In genomic region chr13:90089825-90090183, GRCm38 (mm10) we compare ENCODE assay signal across 8 mouse cellular contexts. TPM values are rescaled to one million over a fixed set of nuclear protein-coding genes. Genes with fewer than 3 reads are reported as not detected.
A peak's percentile ranks its signal among the peaks of the same experiment; 100 is the strongest.
DNase-seq lines count a peak whose midpoint lies in the region; ATAC-seq and TF ChIP-seq lines count a peak whose summit lies in the region.

No protein-coding gene starts in this region.

- H3K27me3 ChIP-seq in lung, embryonic 14.5 days (ENCODE audit: insufficient read depth, low read length): no peaks in the 10 kb centered on the region
- no peaks in the 10 kb centered on the region for H3K27me3 ChIP-seq in embryonic facial prominence, embryonic 15.5 days
- no peaks in the 10 kb centered on the region for H3K27me3 ChIP-seq in limb, embryonic 11.5 days (ENCODE audit: control insufficient read depth, insufficient read depth, low read length)

- no peaks in the 10 kb centered on the region for H3K9me3 ChIP-seq in lung, embryonic 14.5 days (ENCODE audit: low read depth, low read length)
- no peaks in the 10 kb centered on the region for H3K9me3 ChIP-seq in embryonic facial prominence, embryonic 15.5 days (replicated peaks)
- H3K9me3 ChIP-seq in limb, embryonic 11.5 days (ENCODE audit: control insufficient read depth, low read length): no peaks in the 10 kb centered on the region

- ATAC-seq in lung, embryonic 14.5 days (ENCODE audit: insufficient read depth): peak; percentile 79
- ATAC-seq in embryonic facial prominence, embryonic 15.5 days (ENCODE audit: insufficient number of reproducible peaks, low FRiP score, low TSS enrichment, low read depth): peak; percentile 74
- ATAC-seq in limb, embryonic 11.5 days (ENCODE audit: insufficient number of reproducible peaks, low FRiP score, low TSS enrichment, low read depth): peak; percentile 80
- 0 out of 2 replicates have a peak, but pooled peaks have one; percentile 0 for ATAC-seq in neutrophil, adult 5-6 weeks (ENCODE audit: extremely low read depth, insufficient number of reproducible peaks, low FRiP score, poor library complexity, severe bottlenecking)

- H3K27ac ChIP-seq in lung, embryonic 14.5 days (ENCODE audit: low read depth): peak overlapping the region; percentile 81
- peak overlapping the region; percentile 93 for H3K27ac ChIP-seq in embryonic facial prominence, embryonic 15.5 days (replicated peaks)
- peak overlapping the region; percentile 59; the same call in 1 of the 2 replicates for H3K27ac ChIP-seq in limb, embryonic 11.5 days (replicated peaks; ENCODE audit: low read depth, low read length)

- WGBS in lung, embryonic 14.5 days: under 1% methylated on average over 26 of the region's 27 CpGs
- WGBS in embryonic facial prominence, embryonic 15.5 days: 0% methylated on average over 27 of the region's 27 CpGs
- 0% methylated on average over 27 of the region's 27 CpGs for WGBS in limb, embryonic 11.5 days

- DNase-seq in lung, embryonic 14.5 days: peak; percentile 75
- no peak for DNase-seq in lung, postnatal 4 days
- DNase-seq in limb, embryonic 11.5 days (ENCODE audit: low spot score): no peak
- no peak for DNase-seq in cerebellum, adult 11-12 months
- DNase-seq in kidney, postnatal 10 days: no peak
- no peak for DNase-seq in layer of hippocampus, postnatal 25 days (ENCODE audit: extremely low spot score in 1 of 2, low spot score in 1 of 2)

- H3K9ac ChIP-seq in lung, embryonic 14.5 days: peak overlapping the region; percentile 87
- peak overlapping the region; percentile 91 for H3K9ac ChIP-seq in embryonic facial prominence, embryonic 15.5 days
- peak overlapping the region; percentile 93 for H3K9ac ChIP-seq in limb, embryonic 11.5 days (ENCODE audit: low read length)

- H3K4me3 ChIP-seq in lung, embryonic 14.5 days (ENCODE audit: low read depth, low read length): peak overlapping the region; percentile 77
- peak overlapping the region; percentile 94 for H3K4me3 ChIP-seq in embryonic facial prominence, embryonic 15.5 days (replicated peaks)
- H3K4me3 ChIP-seq in limb, embryonic 11.5 days (ENCODE audit: low read depth, low read length): peak overlapping the region; percentile 91

- no peaks in the 10 kb centered on the region for H3K4me1 ChIP-seq in lung, embryonic 14.5 days (ENCODE audit: insufficient read depth)
- no peaks in the 10 kb centered on the region for H3K4me1 ChIP-seq in embryonic facial prominence, embryonic 15.5 days
- no peaks in the 10 kb centered on the region for H3K4me1 ChIP-seq in limb, embryonic 11.5 days (ENCODE audit: control insufficient read depth, insufficient read depth, low read length)

- no peaks in the 10 kb centered on the region for H3K36me3 ChIP-seq in lung, embryonic 14.5 days (ENCODE audit: insufficient read depth)
- no peaks in the 10 kb centered on the region for H3K36me3 ChIP-seq in embryonic facial prominence, embryonic 15.5 days
- no peaks in the 10 kb centered on the region for H3K36me3 ChIP-seq in limb, embryonic 11.5 days (ENCODE audit: control insufficient read depth, insufficient read depth, low read length)

- no peak for TF ChIP-seq CTCF in lung, embryonic 14.5 days (IDR thresholded peaks at IDR 0.05; ENCODE audit: low read depth)

- peak overlapping the region; percentile 89 for H3K4me2 ChIP-seq in lung, embryonic 14.5 days
- H3K4me2 ChIP-seq in embryonic facial prominence, embryonic 15.5 days (replicated peaks): peak overlapping the region; percentile 89
- H3K4me2 ChIP-seq in limb, embryonic 11.5 days (ENCODE audit: low read depth, severe bottlenecking): peak overlapping the region; percentile 62

RNA-seq across cellular contexts. Expression of gene Xrcc4, which starts 0.4 kb away (rescaled TPM):
- polyA plus RNA-seq in lung, embryonic 14.5 days (2014; fragmentation: Nextera tagmentation; extraction: Ambion mirVana): 10.5 and 11.2 TPM in 2 replicates
- polyA plus RNA-seq in embryonic facial prominence, embryonic 15.5 days (2015; fragmentation: Nextera tagmentation; extraction: Ambion mirVana): 11.3 and 13.7 TPM in 2 replicates
- 10.1 and 11.6 TPM in 2 replicates for polyA plus RNA-seq in limb, embryonic 11.5 days (2014; fragmentation: Nextera tagmentation; extraction: Ambion mirVana)
- 25.9 and 28.5 TPM in 2 replicates for total RNA-seq in neutrophil, adult 5-6 weeks (2017)
- total RNA-seq in layer of hippocampus, postnatal 25 days (2021): 10 to 100 TPM; 15.0 to 16.4 TPM

RNA-seq across cellular contexts. Expression of gene Tmem167, which starts 0.9 kb away (rescaled TPM):
- polyA plus RNA-seq in lung, embryonic 14.5 days (2014; fragmentation: Nextera tagmentation; extraction: Ambion mirVana): 75.1 and 77.4 TPM in 2 replicates
- 64.4 and 66.1 TPM in 2 replicates for polyA plus RNA-seq in embryonic facial prominence, embryonic 15.5 days (2015; fragmentation: Nextera tagmentation; extraction: Ambion mirVana)
- polyA plus RNA-seq in limb, embryonic 11.5 days (2014; fragmentation: Nextera tagmentation; extraction: Ambion mirVana): 74.9 and 75.9 TPM in 2 replicates
- total RNA-seq in neutrophil, adult 5-6 weeks (2017): 19.9 and 21.5 TPM in 2 replicates
- 10 to 100 TPM; 21.7 to 26.0 TPM for total RNA-seq in layer of hippocampus, postnatal 25 days (2021)

Comparison
In these comparisons a context has a peak if more than half of its experiments do, and no peak if none do; other contexts are left out.
1. ATAC-seq: peak in every context shown above with its lines; median percentile 80 in limb, embryonic 11.5 days; 79 in lung, embryonic 14.5 days; 74 in embryonic facial prominence, embryonic 15.5 days; 0 in neutrophil, adult 5-6 weeks.